15 mouse cellular contexts compared by ENCODE assay signal in the genomic region with DNA sequence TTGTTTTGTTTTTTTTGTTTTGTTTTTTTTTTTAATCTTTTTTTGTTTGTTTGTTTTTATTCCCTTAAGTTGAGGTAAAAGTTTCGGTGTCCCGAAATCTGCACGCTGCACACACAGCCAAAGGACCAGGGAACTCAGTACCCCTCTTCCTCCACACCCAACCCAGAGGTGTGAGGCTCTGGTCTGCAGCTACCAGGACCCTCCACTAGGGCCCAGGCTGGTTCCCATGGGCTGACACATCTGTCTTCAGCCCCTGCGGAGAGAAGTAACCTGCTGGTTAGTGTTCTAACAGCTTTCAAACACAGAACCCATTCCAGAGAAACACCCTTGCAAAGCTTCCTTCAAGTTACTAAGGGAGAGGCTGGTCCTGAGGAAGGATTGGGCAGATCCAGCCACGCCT. TPM values are rescaled to one million over a fixed set of nuclear protein-coding genes. Genes with fewer than 3 reads are reported as not detected.
DNase-seq lines count a peak whose midpoint lies in the region; ATAC-seq and TF ChIP-seq lines count a peak whose summit lies in the region.
"Had no signal": no experiment of that assay in that cellular context is flagged by ENCODE, and none has a peak within 500 bp of the region (broad histone marks: within the 10 kb centered on the region; RNA-seq: fewer than 3 reads in every experiment).

No protein-coding gene starts in this region.

- no peak overlapping the region for H3K4me2 ChIP-seq in intestine, postnatal 0 days (replicated peaks; ENCODE audit: low read depth)
- no peak overlapping the region for H3K4me2 ChIP-seq in intestine, embryonic 15.5 days (replicated peaks)
- H3K4me2 ChIP-seq in midbrain, embryonic 11.5 days = no peak overlapping the region
- no peak overlapping the region for H3K4me2 ChIP-seq in midbrain, embryonic 15.5 days
- H3K4me2 ChIP-seq in embryonic facial prominence, embryonic 11.5 days (ENCODE audit: low read depth, low read length) = no peak overlapping the region
- H3K4me2 ChIP-seq: embryonic facial prominence, embryonic 12.5 days; limb, embryonic 12.5 days had no signal

- peaks cover 60% of the 10 kb centered on the region for H3K36me3 ChIP-seq in intestine, postnatal 0 days (ENCODE audit: control insufficient read depth, insufficient read depth)
- H3K36me3 ChIP-seq in intestine, embryonic 15.5 days = peaks cover 55% of the 10 kb centered on the region
- H3K36me3 ChIP-seq in midbrain, embryonic 11.5 days (ENCODE audit: control insufficient read depth, insufficient read depth, low read length) = peaks cover 40% of the 10 kb centered on the region
- H3K36me3 ChIP-seq in midbrain, embryonic 15.5 days (replicated peaks) = peaks cover 61% of the 10 kb centered on the region
- H3K36me3 ChIP-seq in MEL (ENCODE audit: control insufficient read depth in 1 of 2, insufficient read depth in 2 of 2, low read length in 2 of 2) = peaks cover 0 to 2% of the 10 kb centered on the region in 2 experiments; a peak in 1 of 4 replicates
- H3K36me3 ChIP-seq in embryonic facial prominence, embryonic 11.5 days (replicated peaks; ENCODE audit: control insufficient read depth, insufficient read depth, low read depth, low read length) = peaks cover 23% of the 10 kb centered on the region

- DNase-seq in midbrain, embryonic 11.5 days (ENCODE audit: low spot score, missing footprints) = peak; percentile 87
- DNase-seq in MEL (ENCODE audit: low read depth, low spot score) = no peak
- peak; percentile 40 for DNase-seq in embryonic facial prominence, embryonic 11.5 days (ENCODE audit: low spot score)
- DNase-seq in frontal cortex, postnatal 10 days (ENCODE audit: low spot score in 2 of 2) = no peak
- DNase-seq: cerebellum, adult 11-12 months; kidney, postnatal 14 days; layer of hippocampus, postnatal 36 days; right cerebral cortex, postnatal 14 days had no signal

- TF ChIP-seq EP300 in MEL (IDR thresholded peaks at IDR 0.05; ENCODE audit: low read depth in 1 of 2, low read length in 2 of 2) = no peak

- 89% methylated on average over 5 of the region's 5 CpGs for WGBS in intestine, postnatal 0 days
- 89% methylated on average over 5 of the region's 5 CpGs for WGBS in intestine, embryonic 15.5 days
- 87% methylated on average over 5 of the region's 5 CpGs for WGBS in midbrain, embryonic 11.5 days
- 89% methylated on average over 5 of the region's 5 CpGs for WGBS in midbrain, embryonic 15.5 days
- 82% methylated on average over 5 of the region's 5 CpGs for WGBS in embryonic facial prominence, embryonic 11.5 days

- no peak overlapping the region for H3K27ac ChIP-seq in intestine, postnatal 0 days (ENCODE audit: low read depth, low read length)
- H3K27ac ChIP-seq in intestine, embryonic 15.5 days = no peak overlapping the region
- H3K27ac ChIP-seq in midbrain, embryonic 11.5 days (ENCODE audit: low read depth, low read length) = no peak overlapping the region
- H3K27ac ChIP-seq in midbrain, embryonic 15.5 days = no peak overlapping the region
- H3K27ac ChIP-seq in MEL (ENCODE audit: control insufficient read depth, low read depth, low read length) = no peak overlapping the region
- no peak overlapping the region for H3K27ac ChIP-seq in embryonic facial prominence, embryonic 11.5 days (replicated peaks; ENCODE audit: low read depth, low read length)
- H3K27ac ChIP-seq: embryonic facial prominence, embryonic 12.5 days; limb, embryonic 12.5 days had no signal

- peak; percentile 43 for TF ChIP-seq CTCF in intestine, postnatal 0 days (IDR thresholded peaks at IDR 0.05; ENCODE audit: low read depth)
- TF ChIP-seq CTCF in MEL (IDR thresholded peaks at IDR 0.05 in 2 of 3, conservative IDR thresholded peaks at IDR 0.05 in 1 of 3; ENCODE audit: control insufficient read depth in 1 of 3, insufficient read depth in 1 of 3, low read depth in 2 of 3, low read length in 3 of 3, poor library complexity in 1 of 3, severe bottlenecking in 1 of 3) = peak; percentile 2 to 27 (median 6); a peak in 2 of 6 replicates

- TF ChIP-seq RAD21 in MEL (IDR thresholded peaks at IDR 0.05; ENCODE audit: low read depth, low read length) = no peak

- H3K4me1 ChIP-seq in intestine, postnatal 0 days (replicated peaks; ENCODE audit: control insufficient read depth, insufficient read depth, low read length) = no peaks in the 10 kb centered on the region
- peaks cover 9% of the 10 kb centered on the region for H3K4me1 ChIP-seq in intestine, embryonic 15.5 days (replicated peaks)
- peaks cover 5% of the 10 kb centered on the region for H3K4me1 ChIP-seq in midbrain, embryonic 11.5 days (ENCODE audit: control insufficient read depth, insufficient read depth, low read length)
- H3K4me1 ChIP-seq in midbrain, embryonic 15.5 days = peaks cover 12% of the 10 kb centered on the region
- no peaks in the 10 kb centered on the region for H3K4me1 ChIP-seq in MEL (ENCODE audit: control insufficient read depth in 1 of 2, insufficient read depth in 2 of 2, low read length in 2 of 2)
- H3K4me1 ChIP-seq in embryonic facial prominence, embryonic 11.5 days (ENCODE audit: control insufficient read depth, insufficient read depth, low read length) = no peaks in the 10 kb centered on the region; the same call in 1 of the 2 replicates

- H3K9ac ChIP-seq in intestine, postnatal 0 days (ENCODE audit: low read depth, low read length) = no peak overlapping the region
- H3K9ac ChIP-seq in intestine, embryonic 15.5 days = no peak overlapping the region
- H3K9ac ChIP-seq in midbrain, embryonic 11.5 days (ENCODE audit: low read length) = no peak overlapping the region
- H3K9ac ChIP-seq in midbrain, embryonic 15.5 days = no peak overlapping the region
- no peak overlapping the region for H3K9ac ChIP-seq in MEL (ENCODE audit: control insufficient read depth, low read depth, low read length, poor library complexity, severe bottlenecking)
- H3K9ac ChIP-seq in embryonic facial prominence, embryonic 11.5 days (replicated peaks; ENCODE audit: low read length) = no peak overlapping the region
- H3K9ac ChIP-seq: embryonic facial prominence, embryonic 12.5 days; limb, embryonic 12.5 days had no signal

- ATAC-seq in intestine, postnatal 0 days = no peak
- no peak for ATAC-seq in intestine, embryonic 15.5 days
- ATAC-seq in midbrain, embryonic 11.5 days (ENCODE audit: low FRiP score) = no peak
- ATAC-seq in midbrain, embryonic 15.5 days (replicated peaks) = no peak
- ATAC-seq in embryonic facial prominence, embryonic 11.5 days (replicated peaks; ENCODE audit: insufficient number of reproducible peaks, low FRiP score, low TSS enrichment, low read depth) = no peak

- H3K79me2 ChIP-seq in MEL (ENCODE audit: control insufficient read depth, insufficient read depth, low read length, poor library complexity) = no peaks in the 10 kb centered on the region

- no peak for TF ChIP-seq POLR2A in MEL (IDR thresholded peaks at IDR 0.05; ENCODE audit: control insufficient read depth in 1 of 2, insufficient read depth in 1 of 2, low read depth in 1 of 2, low read length in 2 of 2, poor library complexity in 1 of 2)

- H3K4me3 ChIP-seq in intestine, postnatal 0 days (ENCODE audit: low read depth, low read length) = no peak overlapping the region
- H3K4me3 ChIP-seq in intestine, embryonic 15.5 days (replicated peaks) = no peak overlapping the region
- H3K4me3 ChIP-seq in midbrain, embryonic 11.5 days (ENCODE audit: low read depth, low read length) = no peak overlapping the region
- no peak overlapping the region for H3K4me3 ChIP-seq in midbrain, embryonic 15.5 days
- no peak overlapping the region for H3K4me3 ChIP-seq in MEL (ENCODE audit: control insufficient read depth in 1 of 2, insufficient read depth in 1 of 2, low read depth in 2 of 2, low read length in 2 of 2)
- no peak overlapping the region for H3K4me3 ChIP-seq in embryonic facial prominence, embryonic 11.5 days (ENCODE audit: low read depth, low read length)
- H3K4me3 ChIP-seq: embryonic facial prominence, embryonic 12.5 days; limb, embryonic 12.5 days had no signal

- no peaks in the 10 kb centered on the region for H3K9me3 ChIP-seq in intestine, postnatal 0 days (ENCODE audit: control insufficient read depth)
- H3K9me3 ChIP-seq in intestine, embryonic 15.5 days = no peaks in the 10 kb centered on the region
- no peaks in the 10 kb centered on the region for H3K9me3 ChIP-seq in midbrain, embryonic 11.5 days (ENCODE audit: control insufficient read depth, low read length)
- no peaks in the 10 kb centered on the region for H3K9me3 ChIP-seq in midbrain, embryonic 15.5 days
- H3K9me3 ChIP-seq in MEL (replicated peaks; ENCODE audit: insufficient read depth, low read length) = no peaks in the 10 kb centered on the region
- H3K9me3 ChIP-seq in embryonic facial prominence, embryonic 11.5 days (replicated peaks; ENCODE audit: control insufficient read depth, low read length) = no peaks in the 10 kb centered on the region
- H3K9me3 ChIP-seq: embryonic facial prominence, embryonic 12.5 days; limb, embryonic 12.5 days had no signal

- no peaks in the 10 kb centered on the region for H3K27me3 ChIP-seq in intestine, postnatal 0 days (replicated peaks; ENCODE audit: control insufficient read depth, insufficient read depth, low read length)
- no peaks in the 10 kb centered on the region for H3K27me3 ChIP-seq in intestine, embryonic 15.5 days (replicated peaks)
- H3K27me3 ChIP-seq in midbrain, embryonic 11.5 days (ENCODE audit: control insufficient read depth, insufficient read depth, low read length) = no peaks in the 10 kb centered on the region
- H3K27me3 ChIP-seq in midbrain, embryonic 15.5 days (replicated peaks) = no peaks in the 10 kb centered on the region
- no peaks in the 10 kb centered on the region for H3K27me3 ChIP-seq in MEL (ENCODE audit: control insufficient read depth in 1 of 2, insufficient read depth in 2 of 2, low read length in 2 of 2)
- no peaks in the 10 kb centered on the region for H3K27me3 ChIP-seq in embryonic facial prominence, embryonic 11.5 days (ENCODE audit: control insufficient read depth, insufficient read depth, low read length)
- H3K27me3 ChIP-seq: CH12.LX; embryonic facial prominence, embryonic 12.5 days; limb, embryonic 12.5 days had no signal

RNA-seq across cellular contexts. Expression of a gene that starts 5.7 kb away (rescaled TPM):
- 1.5 and 1.8 TPM in 2 replicates for polyA plus RNA-seq in intestine, postnatal 0 days (2015; fragmentation: Nextera tagmentation; extraction: Ambion mirVana)
- 4.8 and 6.1 TPM in 2 replicates for polyA plus RNA-seq in intestine, embryonic 15.5 days (2015; fragmentation: Nextera tagmentation; extraction: Ambion mirVana)
- polyA plus RNA-seq in midbrain, embryonic 11.5 days (2014; fragmentation: Nextera tagmentation; extraction: Ambion mirVana) = 15.1 and 16.3 TPM in 2 replicates
- 42.7 and 44.5 TPM in 2 replicates for polyA plus RNA-seq in midbrain, embryonic 15.5 days (2015; fragmentation: Nextera tagmentation; extraction: Ambion mirVana)
- 0.31 and 0.72 TPM in 2 replicates for total RNA-seq in MEL (2012; rRNA removed)
- 1 to 10 TPM in 1 of 2 experiments, not detected in 1; 2.9 TPM for polyA plus RNA-seq in MEL (2012; ENCODE audit: insufficient read depth in 1 of 2, insufficient read length in 2 of 2, low read depth in 1 of 2, low replicate concordance in 2 of 2, missing spikeins in 1 of 2)
- 12.9 and 13.0 TPM in 2 replicates for polyA plus RNA-seq in embryonic facial prominence, embryonic 11.5 days (2014; fragmentation: Nextera tagmentation; extraction: Ambion mirVana)
- total RNA-seq: monocyte, adult 5-6 weeks had no signal

RNA-seq across cellular contexts. Expression of a gene that starts 20.9 kb away (rescaled TPM):
- polyA plus RNA-seq in intestine, postnatal 0 days (2015; fragmentation: Nextera tagmentation; extraction: Ambion mirVana) = 5.4 and 6.8 TPM in 2 replicates
- 5.4 and 6.1 TPM in 2 replicates for polyA plus RNA-seq in intestine, embryonic 15.5 days (2015; fragmentation: Nextera tagmentation; extraction: Ambion mirVana)
- 13.7 and 15.0 TPM in 2 replicates for polyA plus RNA-seq in midbrain, embryonic 11.5 days (2014; fragmentation: Nextera tagmentation; extraction: Ambion mirVana)
- 13.9 and 15.7 TPM in 2 replicates for polyA plus RNA-seq in midbrain, embryonic 15.5 days (2015; fragmentation: Nextera tagmentation; extraction: Ambion mirVana)
- 7.4 and 8.8 TPM in 2 replicates for total RNA-seq in MEL (2012; rRNA removed)
- polyA plus RNA-seq in MEL (2012; ENCODE audit: insufficient read depth in 1 of 2, insufficient read length in 2 of 2, low read depth in 1 of 2, low replicate concordance in 2 of 2, missing spikeins in 1 of 2) = 10 to 100 TPM in 1 of 2 experiments, not detected in 1; 15.9 TPM
- 5.2 and 6.2 TPM in 2 replicates for polyA plus RNA-seq in embryonic facial prominence, embryonic 11.5 days (2014; fragmentation: Nextera tagmentation; extraction: Ambion mirVana)

RNA-seq across cellular contexts. Expression of a gene that starts 59.7 kb away (rescaled TPM):
- 49.8 and 50.2 TPM in 2 replicates for polyA plus RNA-seq in intestine, postnatal 0 days (2015; fragmentation: Nextera tagmentation; extraction: Ambion mirVana)
- polyA plus RNA-seq in intestine, embryonic 15.5 days (2015; fragmentation: Nextera tagmentation; extraction: Ambion mirVana) = 85.7 and 91.2 TPM in 2 replicates
- 168 and 189 TPM in 2 replicates for polyA plus RNA-seq in midbrain, embryonic 11.5 days (2014; fragmentation: Nextera tagmentation; extraction: Ambion mirVana)
- polyA plus RNA-seq in midbrain, embryonic 15.5 days (2015; fragmentation: Nextera tagmentation; extraction: Ambion mirVana) = 137 and 152 TPM in 2 replicates
- total RNA-seq in MEL (2012; rRNA removed) = 10.3 and 10.7 TPM in 2 replicates
- polyA plus RNA-seq in MEL (2012; ENCODE audit: insufficient read depth in 1 of 2, insufficient read length in 2 of 2, low read depth in 1 of 2, low replicate concordance in 2 of 2, missing spikeins in 1 of 2) = 10 to 100 TPM; 38.7 to 46.9 TPM
- polyA plus RNA-seq in embryonic facial prominence, embryonic 11.5 days (2014; fragmentation: Nextera tagmentation; extraction: Ambion mirVana) = 192 and 207 TPM in 2 replicates

Comparison
In these comparisons a context has a peak if more than half of its experiments do, and no peak if none do; other contexts are left out.
1. DNase-seq: peak in midbrain, embryonic 11.5 days (single experiment) and embryonic facial prominence, embryonic 11.5 days (single experiment); none in MEL (single experiment) and frontal cortex, postnatal 10 days (0 of 2).